Mouse (Mus musculus): ENCODE data around the gene Gm45234. TPM values are rescaled to one million over a fixed set of nuclear protein-coding genes. Genes with fewer than 3 reads are reported as not detected.
"Not testable (repeated sequence)": the region's sequence is repeated elsewhere in the genome, so short reads cannot be mapped to it uniquely, and the experiment has no call there.

Gene Gm45234
- polyA plus RNA-seq (2014; fragmentation: Nextera tagmentation; extraction: Ambion mirVana) = not detected in 2 replicates

DNA sequence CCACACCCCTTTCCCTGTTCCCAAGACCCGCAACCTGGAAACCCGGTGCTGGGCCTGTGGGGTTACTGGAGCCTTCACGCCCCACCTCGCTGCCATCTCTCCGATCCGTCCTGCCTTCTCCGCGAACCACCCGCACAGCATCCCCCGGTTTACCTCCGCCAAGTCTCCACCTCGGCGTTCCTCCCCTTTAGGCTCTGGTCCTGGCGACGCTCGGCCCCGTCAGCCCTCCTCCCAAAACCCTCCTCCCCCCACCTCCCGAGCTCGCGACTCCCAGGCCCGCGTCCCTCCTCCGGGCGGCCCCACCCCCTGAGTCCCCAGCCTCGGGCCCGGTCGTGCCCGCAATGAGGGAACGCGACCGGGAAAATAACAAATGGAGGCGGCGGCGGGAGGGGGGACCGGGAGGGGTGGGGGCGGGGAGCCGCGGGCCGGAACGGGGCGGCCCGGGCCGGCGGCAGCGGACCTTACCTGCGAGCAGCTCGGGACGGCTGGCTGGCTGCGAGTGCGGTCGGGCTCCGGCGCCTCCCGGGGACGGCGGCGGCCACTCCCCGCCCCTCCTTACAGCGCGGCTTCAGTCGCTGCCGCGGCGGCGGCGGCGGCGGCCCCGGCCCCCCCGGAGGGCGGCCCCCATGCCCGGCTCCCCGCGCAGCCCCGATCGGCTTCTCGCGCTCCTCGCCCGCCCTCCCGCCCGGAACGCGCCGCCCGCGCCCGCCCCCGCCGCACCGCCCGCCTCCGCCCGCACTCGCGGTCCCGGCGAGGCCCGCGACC lies at the start of gene Gm45234, which contains the start of gene Atn1:
Gene Gm45234, minus strand, starts transcription at position 191 of the 765 bp plus-strand sequence.
Gene Atn1, minus strand, starts transcription at position 694 of the 765 bp plus-strand sequence.
- Histone ChIP-seq H3K9me3 (ENCODE audit: control insufficient read depth, low read length) (no peaks in the 10 kb centered on the region), H3K4me1 (ENCODE audit: control insufficient read depth, insufficient read depth, low read length) (peaks cover 43% of the 10 kb centered on the region), H3K27me3 (ENCODE audit: control insufficient read depth, insufficient read depth, low read length) (no peaks in the 10 kb centered on the region), H3K36me3 (ENCODE audit: control insufficient read depth, insufficient read depth, low read length) (peaks cover 5% of the 10 kb centered on the region; the same call in 1 of the 2 replicates), H3K4me3 (ENCODE audit: low read length) (peak within 1 kb of the TSS; percentile 88), H3K9ac (ENCODE audit: low read depth, low read length) (peak within 1 kb of the TSS; percentile 97), H3K27ac (ENCODE audit: low read depth, low read length) (peak within 1 kb of the TSS; percentile 98), H3K4me2 (replicated peaks; ENCODE audit: low read depth, low read length) (peak within 1 kb of the TSS; percentile 70)
- under 1% methylated on average over 44 of the region's 100 CpGs for WGBS
- peak; percentile 54 for ATAC-seq (ENCODE audit: low FRiP score, low TSS enrichment)

DNA sequence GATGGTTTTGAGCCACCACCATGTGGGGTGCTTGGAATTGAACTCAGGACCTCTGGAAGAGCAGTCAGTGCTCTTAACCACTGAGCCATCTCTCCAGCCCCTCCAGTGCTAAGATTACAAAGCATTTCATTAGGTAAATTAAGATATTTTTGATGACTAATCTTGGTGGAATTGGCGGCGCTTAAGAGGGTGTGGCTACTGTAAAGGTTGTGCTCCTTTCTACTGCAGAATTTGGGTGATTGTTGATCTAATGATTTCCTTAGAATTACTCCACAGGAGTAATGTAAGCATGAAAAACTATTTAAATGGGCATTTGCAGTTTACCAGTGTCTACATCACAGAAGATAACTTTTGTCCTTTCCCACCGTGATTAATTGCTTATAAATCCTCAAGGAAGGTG lies 48.5 kb upstream of the Gm45234 start:
- no peak overlapping the region for H3K4me3 ChIP-seq (ENCODE audit: low read length)
- H3K9me3 ChIP-seq (ENCODE audit: control insufficient read depth, low read length) = no peaks in the 10 kb centered on the region
- ATAC-seq (ENCODE audit: low FRiP score, low TSS enrichment) = no peak
- no peak overlapping the region for H3K9ac ChIP-seq (ENCODE audit: low read depth, low read length)
- no peaks in the 10 kb centered on the region for H3K36me3 ChIP-seq (ENCODE audit: control insufficient read depth, insufficient read depth, low read length)
- peaks cover 12% of the 10 kb centered on the region; the same call in 1 of the 2 replicates for H3K4me1 ChIP-seq (ENCODE audit: control insufficient read depth, insufficient read depth, low read length)
- no peak overlapping the region for H3K27ac ChIP-seq (ENCODE audit: low read depth, low read length)
- no peak overlapping the region for H3K4me2 ChIP-seq (replicated peaks; ENCODE audit: low read depth, low read length)
- WGBS = 87% methylated on average over 3 of the region's 3 CpGs
- no peaks in the 10 kb centered on the region for H3K27me3 ChIP-seq (ENCODE audit: control insufficient read depth, insufficient read depth, low read length)

DNA sequence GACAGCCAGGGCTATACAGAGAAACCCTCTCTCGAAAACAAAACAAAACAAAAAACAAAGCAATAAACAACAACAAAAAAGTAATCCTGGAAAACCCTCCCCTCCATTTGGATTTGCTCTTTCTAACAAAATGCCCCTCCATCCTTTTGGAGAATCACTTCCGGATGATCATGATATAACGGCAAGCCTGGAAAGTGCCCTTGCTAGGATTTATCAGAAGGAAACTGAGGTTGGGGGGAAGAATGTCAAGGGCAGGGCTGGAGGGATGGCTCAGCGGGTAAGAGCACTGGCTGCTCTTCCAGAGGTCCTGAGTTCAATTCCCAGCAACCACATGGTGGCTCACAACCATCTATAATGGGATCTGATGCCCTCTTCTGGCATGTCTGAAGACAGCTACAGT lies 47.9 kb upstream of the Gm45234 start:
- H3K27me3 ChIP-seq (ENCODE audit: control insufficient read depth, insufficient read depth, low read length); H3K4me2 ChIP-seq (replicated peaks; ENCODE audit: low read depth, low read length); H3K4me3 ChIP-seq (ENCODE audit: low read length); H3K36me3 ChIP-seq (ENCODE audit: control insufficient read depth, insufficient read depth, low read length); H3K9ac ChIP-seq (ENCODE audit: low read depth, low read length); H3K27ac ChIP-seq (ENCODE audit: low read depth, low read length); ATAC-seq (ENCODE audit: low FRiP score, low TSS enrichment); H3K9me3 ChIP-seq (ENCODE audit: control insufficient read depth, low read length): not testable (repeated sequence)
- H3K4me1 ChIP-seq (ENCODE audit: control insufficient read depth, insufficient read depth, low read length) = peaks cover 12% of the 10 kb centered on the region; the same call in 1 of the 2 replicates
- WGBS = 97% methylated on average over 4 of the region's 4 CpGs

DNA sequence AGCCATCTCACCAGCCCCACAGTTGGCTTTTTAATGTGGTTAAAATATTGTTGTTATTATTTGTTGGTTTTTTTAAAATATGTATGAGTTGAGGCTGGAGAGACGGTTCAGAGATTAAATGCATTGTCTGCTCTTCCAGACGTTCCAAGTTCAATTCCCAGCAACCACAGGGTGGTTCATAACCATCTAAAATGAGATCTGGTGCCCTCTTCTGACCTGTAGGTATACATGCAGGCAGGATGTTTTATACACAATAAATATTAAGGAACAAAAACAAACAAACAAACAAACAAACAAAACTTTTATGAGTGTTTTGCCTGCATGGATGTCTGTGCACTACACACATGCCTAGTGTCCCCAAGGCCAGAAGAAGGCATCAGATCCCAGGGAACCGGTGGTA lies 47.2 kb upstream of the Gm45234 start:
- Histone ChIP-seq H3K36me3 (ENCODE audit: control insufficient read depth, insufficient read depth, low read length) (no peaks in the 10 kb centered on the region), H3K27me3 (ENCODE audit: control insufficient read depth, insufficient read depth, low read length) (no peaks in the 10 kb centered on the region), H3K9me3 (ENCODE audit: control insufficient read depth, low read length) (no peaks in the 10 kb centered on the region), H3K4me1 (ENCODE audit: control insufficient read depth, insufficient read depth, low read length) (peaks cover 10% of the 10 kb centered on the region; the same call in 1 of the 2 replicates), H3K4me2 (replicated peaks; ENCODE audit: low read depth, low read length) (no peak overlapping the region), H3K9ac (ENCODE audit: low read depth, low read length) (no peak overlapping the region), H3K4me3 (ENCODE audit: low read length) (no peak overlapping the region), H3K27ac (ENCODE audit: low read depth, low read length) (no peak overlapping the region)
- WGBS = 82% methylated on average over 3 of the region's 3 CpGs
- no peak for ATAC-seq (ENCODE audit: low FRiP score, low TSS enrichment)

DNA sequence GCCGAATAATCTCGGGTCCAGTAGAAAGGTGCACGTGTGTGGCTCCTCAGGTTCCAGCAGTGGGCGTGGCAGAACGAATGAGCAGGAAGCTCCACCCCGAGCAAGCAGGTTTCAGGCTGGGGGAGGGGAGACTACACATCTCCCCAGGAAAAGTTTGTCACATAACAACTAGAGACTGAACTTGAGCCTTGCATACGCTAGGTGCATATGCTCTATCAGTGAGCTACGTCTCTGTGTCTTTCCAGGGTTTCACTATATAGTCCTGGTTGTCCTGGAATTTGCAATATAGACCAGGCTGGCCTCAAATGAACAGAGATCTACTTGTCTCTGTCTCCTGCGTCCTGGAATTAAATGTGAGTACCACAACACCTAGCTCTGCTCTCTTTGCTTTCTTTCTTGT lies 46.6 kb upstream of the Gm45234 start:
- H3K4me3 ChIP-seq (ENCODE audit: low read length) = peak overlapping the region; percentile 10; the same call in 1 of the 2 replicates
- not testable (repeated sequence) for H3K27ac ChIP-seq (ENCODE audit: low read depth, low read length); H3K36me3 ChIP-seq (ENCODE audit: control insufficient read depth, insufficient read depth, low read length); H3K4me1 ChIP-seq (ENCODE audit: control insufficient read depth, insufficient read depth, low read length); H3K9me3 ChIP-seq (ENCODE audit: control insufficient read depth, low read length); H3K9ac ChIP-seq (ENCODE audit: low read depth, low read length); ATAC-seq (ENCODE audit: low FRiP score, low TSS enrichment); H3K27me3 ChIP-seq (ENCODE audit: control insufficient read depth, insufficient read depth, low read length)
- peak overlapping the region; percentile 21; the same call in 1 of the 2 replicates for H3K4me2 ChIP-seq (replicated peaks; ENCODE audit: low read depth, low read length)
- 12% methylated on average over 6 of the region's 9 CpGs for WGBS

DNA sequence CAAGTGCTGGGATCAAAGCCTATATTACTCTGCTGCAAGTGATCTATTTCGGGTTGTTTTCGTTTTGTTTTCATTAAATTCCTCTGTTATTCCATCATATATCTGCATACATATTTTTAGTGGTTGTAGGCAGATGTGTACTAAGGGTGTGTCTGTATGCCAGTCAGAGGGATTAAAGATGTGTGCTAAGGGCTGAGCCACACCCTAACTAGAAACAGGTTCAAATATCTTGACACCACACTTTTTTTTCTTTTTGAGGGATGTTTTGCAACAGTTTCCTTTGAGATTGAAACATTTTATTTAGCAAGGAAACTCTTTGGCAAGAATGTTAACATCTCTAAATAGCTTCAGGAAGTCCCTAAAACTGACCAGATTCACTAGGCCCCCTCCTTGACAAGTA lies 40.4 kb upstream of the Gm45234 start:
- no peak overlapping the region for H3K9ac ChIP-seq (ENCODE audit: low read depth, low read length)
- H3K27me3 ChIP-seq (ENCODE audit: control insufficient read depth, insufficient read depth, low read length) = no peaks in the 10 kb centered on the region
- no peaks in the 10 kb centered on the region for H3K36me3 ChIP-seq (ENCODE audit: control insufficient read depth, insufficient read depth, low read length)
- no peaks in the 10 kb centered on the region for H3K9me3 ChIP-seq (ENCODE audit: control insufficient read depth, low read length)
- peak; percentile 35; the same call in 1 of the 2 replicates for ATAC-seq (ENCODE audit: low FRiP score, low TSS enrichment)
- peak overlapping the region; percentile 45; the same call in 1 of the 2 replicates for H3K27ac ChIP-seq (ENCODE audit: low read depth, low read length)
- no peak overlapping the region for H3K4me3 ChIP-seq (ENCODE audit: low read length)
- no peaks in the 10 kb centered on the region for H3K4me1 ChIP-seq (ENCODE audit: control insufficient read depth, insufficient read depth, low read length)
- WGBS = 75% methylated on average over 2 of the region's 2 CpGs
- no peak overlapping the region for H3K4me2 ChIP-seq (replicated peaks; ENCODE audit: low read depth, low read length)

DNA sequence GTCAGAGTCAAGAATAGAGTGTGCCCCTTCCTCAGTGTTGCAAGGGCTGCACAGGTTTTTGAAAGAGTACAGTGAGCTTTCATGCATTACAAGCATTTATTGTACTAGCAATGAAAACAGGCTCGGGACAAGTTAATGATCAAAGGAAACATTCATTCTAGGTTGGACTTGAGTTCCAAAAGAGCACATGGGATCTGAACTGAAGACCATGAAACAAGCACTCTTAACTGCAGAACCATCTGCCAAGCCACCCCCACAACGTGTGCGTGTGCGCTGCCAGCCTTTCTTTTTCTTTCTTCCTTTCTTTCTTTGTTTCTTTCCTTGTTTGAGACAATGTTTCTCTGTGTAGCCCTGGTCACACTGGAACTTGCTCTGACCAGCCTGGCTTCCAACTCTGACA lies 40.0 kb upstream of the Gm45234 start:
- 78% methylated on average over 4 of the region's 4 CpGs for WGBS
- no peak overlapping the region for H3K9ac ChIP-seq (ENCODE audit: low read depth, low read length)
- H3K4me1 ChIP-seq (ENCODE audit: control insufficient read depth, insufficient read depth, low read length) = no peaks in the 10 kb centered on the region
- H3K4me3 ChIP-seq (ENCODE audit: low read length) = no peak overlapping the region
- no peaks in the 10 kb centered on the region for H3K36me3 ChIP-seq (ENCODE audit: control insufficient read depth, insufficient read depth, low read length)
- H3K4me2 ChIP-seq (replicated peaks; ENCODE audit: low read depth, low read length) = no peak overlapping the region
- H3K27ac ChIP-seq (ENCODE audit: low read depth, low read length) = peak overlapping the region; percentile 45; the same call in 1 of the 2 replicates
- no peaks in the 10 kb centered on the region for H3K9me3 ChIP-seq (ENCODE audit: control insufficient read depth, low read length)
- peak; percentile 46; the same call in 1 of the 2 replicates for ATAC-seq (ENCODE audit: low FRiP score, low TSS enrichment)
- H3K27me3 ChIP-seq (ENCODE audit: control insufficient read depth, insufficient read depth, low read length) = no peaks in the 10 kb centered on the region

DNA sequence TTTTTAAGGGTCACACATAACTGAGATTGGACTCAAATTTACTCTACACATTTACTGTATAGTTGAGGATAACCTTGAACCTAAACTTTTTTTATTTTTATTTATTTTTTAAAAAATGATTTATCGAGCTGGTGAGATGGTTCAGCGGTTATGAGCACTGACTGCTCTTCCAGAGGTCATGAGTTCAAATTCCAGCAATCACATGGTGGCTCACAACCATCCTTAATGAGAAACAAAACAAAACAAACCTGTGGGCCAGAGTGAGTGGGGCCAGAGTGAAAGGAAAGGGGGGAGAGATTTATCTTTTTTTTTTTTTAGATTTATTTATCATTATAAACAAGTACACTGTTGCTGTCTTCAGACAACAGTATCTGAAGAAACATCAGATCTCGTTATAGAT lies 36.1 kb upstream of the Gm45234 start:
- H3K4me1 ChIP-seq (ENCODE audit: control insufficient read depth, insufficient read depth, low read length) = no peaks in the 10 kb centered on the region
- H3K9ac ChIP-seq (ENCODE audit: low read depth, low read length) = no peak overlapping the region
- no peaks in the 10 kb centered on the region for H3K27me3 ChIP-seq (ENCODE audit: control insufficient read depth, insufficient read depth, low read length)
- WGBS = 72% methylated on average over 3 of the region's 3 CpGs
- no peak overlapping the region for H3K27ac ChIP-seq (ENCODE audit: low read depth, low read length)
- ATAC-seq (ENCODE audit: low FRiP score, low TSS enrichment) = no peak
- H3K4me3 ChIP-seq (ENCODE audit: low read length) = no peak overlapping the region
- H3K9me3 ChIP-seq (ENCODE audit: control insufficient read depth, low read length) = no peaks in the 10 kb centered on the region
- H3K4me2 ChIP-seq (replicated peaks; ENCODE audit: low read depth, low read length) = no peak overlapping the region
- H3K36me3 ChIP-seq (ENCODE audit: control insufficient read depth, insufficient read depth, low read length) = no peaks in the 10 kb centered on the region

DNA sequence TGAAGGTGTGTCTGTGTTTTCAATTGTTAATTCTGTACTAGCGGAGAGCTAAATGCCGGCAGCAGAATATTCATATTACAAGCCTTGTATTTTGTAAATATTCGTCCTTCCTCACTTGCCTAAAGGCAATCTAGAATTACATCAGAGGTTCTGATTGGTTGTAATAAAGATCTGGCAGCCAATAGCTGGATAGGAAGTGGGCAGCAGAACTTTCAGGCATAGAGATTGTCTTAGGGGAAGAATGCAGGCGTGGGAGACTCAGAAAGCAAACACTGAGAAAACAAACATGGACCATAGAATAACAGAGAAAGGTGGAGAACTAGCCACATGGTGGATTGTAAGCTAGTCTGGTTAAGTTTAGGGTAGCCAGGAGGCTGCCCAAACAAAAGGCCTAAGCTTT lies 34.3 kb upstream of the Gm45234 start:
- Histone ChIP-seq H3K4me3 (ENCODE audit: low read length) (no peak overlapping the region), H3K9ac (ENCODE audit: low read depth, low read length) (no peak overlapping the region), H3K27me3 (ENCODE audit: control insufficient read depth, insufficient read depth, low read length) (no peaks in the 10 kb centered on the region), H3K27ac (ENCODE audit: low read depth, low read length) (peak overlapping the region; percentile 24; the same call in 1 of the 2 replicates), H3K9me3 (ENCODE audit: control insufficient read depth, low read length) (no peaks in the 10 kb centered on the region), H3K36me3 (ENCODE audit: control insufficient read depth, insufficient read depth, low read length) (no peaks in the 10 kb centered on the region), H3K4me2 (replicated peaks; ENCODE audit: low read depth, low read length) (no peak overlapping the region), H3K4me1 (ENCODE audit: control insufficient read depth, insufficient read depth, low read length) (no peaks in the 10 kb centered on the region)
- ATAC-seq (ENCODE audit: low FRiP score, low TSS enrichment) = peak; percentile 68
- 37% methylated on average over 4 of the region's 4 CpGs for WGBS
